Mouse (Mus musculus): Measurements from ENCODE around the gene Erv3. TPM values are rescaled to one million over a fixed set of nuclear protein-coding genes. Genes with fewer than 3 reads are reported as not detected.
A peak's percentile ranks its signal among the peaks of the same experiment; 100 is the strongest.

Erv3 gene
- polyA plus RNA-seq, 1 experiment from 2014 or later = not detected

DNA sequence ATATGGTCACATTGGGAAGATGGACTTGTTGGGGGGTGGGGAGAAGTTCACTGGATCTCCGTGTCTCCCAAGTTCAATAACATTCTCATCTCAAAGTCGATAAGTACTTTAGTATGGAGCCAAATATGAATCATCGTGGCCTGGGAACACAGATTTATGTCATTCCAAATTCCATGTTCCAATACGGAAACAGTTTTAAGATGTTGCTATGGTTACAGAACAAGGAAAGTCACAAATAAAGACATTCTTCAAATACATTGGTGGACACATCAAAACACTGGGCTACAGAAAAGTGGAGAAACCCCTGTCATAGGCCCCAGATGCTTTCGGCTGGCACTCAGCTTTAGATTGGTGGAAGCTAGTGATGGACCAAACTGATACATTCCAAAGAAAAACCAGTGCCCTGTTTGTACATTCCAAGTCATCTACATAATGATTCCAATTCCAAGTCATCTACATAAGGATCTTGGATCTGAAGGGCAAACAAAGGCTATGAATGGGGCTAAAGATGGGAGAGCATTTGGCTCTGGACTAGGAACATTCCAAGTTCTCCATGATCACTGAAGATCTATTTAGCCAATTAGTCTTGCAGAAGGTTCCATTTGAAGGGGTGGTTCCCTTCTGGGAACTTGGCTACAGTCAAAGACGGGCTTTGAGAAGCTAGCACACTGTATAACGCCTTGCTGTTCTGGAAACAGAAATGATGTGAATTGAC is 17.2 kb upstream of the Erv3 start:
- Histone ChIP-seq H3K4me3 (ENCODE audit: low read depth, low read length) (no peak overlapping the region), H3K27me3 (ENCODE audit: control insufficient read depth, insufficient read depth, low read length) (no peaks in the 10 kb centered on the region), H3K27ac (ENCODE audit: low read depth, low read length) (no peak overlapping the region), H3K36me3 (ENCODE audit: control insufficient read depth, insufficient read depth, low read length) (no peaks in the 10 kb centered on the region), H3K4me2 (ENCODE audit: low read depth) (no peak overlapping the region), H3K4me1 (ENCODE audit: control insufficient read depth, insufficient read depth, low read length) (no peaks in the 10 kb centered on the region), H3K9me3 (ENCODE audit: control insufficient read depth, low read length) (no peaks in the 10 kb centered on the region), H3K9ac (ENCODE audit: low read length) (no peak overlapping the region)
- no peak for DNase-seq (ENCODE audit: low spot score)
- no peak for ATAC-seq (ENCODE audit: insufficient read depth, low FRiP score, low TSS enrichment)
- WGBS = 92% methylated on average over 7 of the region's 7 CpGs

DNA sequence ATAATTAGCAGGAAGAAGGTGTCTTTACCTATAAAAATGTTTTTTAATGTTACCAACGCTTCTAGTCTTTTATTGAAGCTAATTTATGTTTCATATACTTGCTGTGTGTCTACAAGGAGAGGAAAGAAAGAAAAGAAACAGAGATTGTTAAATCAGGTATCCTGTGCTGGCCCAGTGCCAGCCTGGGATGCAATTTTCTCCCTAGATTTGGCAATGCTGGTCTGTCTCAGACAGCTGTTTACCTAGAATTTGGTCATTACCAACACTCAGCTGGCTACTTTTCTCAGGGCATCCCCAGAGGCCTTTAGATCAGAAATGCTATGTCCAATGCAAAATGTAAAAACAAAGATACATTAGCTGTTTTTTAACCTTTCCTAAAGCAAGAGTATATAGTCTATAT is 13.8 kb upstream of the Erv3 start:
- 69% methylated on average over 1 of the region's 1 CpGs for WGBS
- no peak for DNase-seq (ENCODE audit: low spot score)
- H3K27ac ChIP-seq (ENCODE audit: low read depth, low read length) = no peak overlapping the region
- no peak overlapping the region for H3K9ac ChIP-seq (ENCODE audit: low read length)
- no peak overlapping the region for H3K4me3 ChIP-seq (ENCODE audit: low read depth, low read length)
- no peak overlapping the region for H3K4me2 ChIP-seq (ENCODE audit: low read depth)
- no peaks in the 10 kb centered on the region for H3K4me1 ChIP-seq (ENCODE audit: control insufficient read depth, insufficient read depth, low read length)
- H3K9me3 ChIP-seq (ENCODE audit: control insufficient read depth, low read length) = no peaks in the 10 kb centered on the region
- H3K36me3 ChIP-seq (ENCODE audit: control insufficient read depth, insufficient read depth, low read length) = no peaks in the 10 kb centered on the region
- ATAC-seq (ENCODE audit: insufficient read depth, low FRiP score, low TSS enrichment) = no peak
- no peaks in the 10 kb centered on the region for H3K27me3 ChIP-seq (ENCODE audit: control insufficient read depth, insufficient read depth, low read length)

DNA sequence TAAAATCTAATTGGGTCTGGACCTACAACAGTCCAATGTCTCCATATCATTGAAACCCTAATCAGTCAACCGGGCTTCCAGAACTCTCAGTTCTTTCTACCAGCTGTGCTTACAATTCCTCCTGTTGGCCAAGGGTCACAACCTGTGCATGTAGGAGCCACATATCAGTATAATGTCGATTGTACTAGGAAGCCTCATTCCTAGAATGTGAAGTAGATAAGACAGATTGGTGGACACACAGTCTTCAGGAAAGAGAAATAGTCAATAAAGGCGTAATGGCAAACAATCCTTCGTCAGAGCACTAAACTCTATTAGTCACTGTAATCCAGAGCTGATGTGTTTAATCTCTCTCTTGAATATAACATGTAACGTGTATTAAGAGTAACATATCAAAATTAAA is 9.4 kb upstream of the Erv3 start:
- H3K27me3 ChIP-seq (ENCODE audit: control insufficient read depth, insufficient read depth, low read length) = no peaks in the 10 kb centered on the region
- H3K4me3 ChIP-seq (ENCODE audit: low read depth, low read length) = no peak overlapping the region
- DNase-seq (ENCODE audit: low spot score) (no peak), ATAC-seq (ENCODE audit: insufficient read depth, low FRiP score, low TSS enrichment) (no peak)
- H3K4me1 ChIP-seq (ENCODE audit: control insufficient read depth, insufficient read depth, low read length) = no peaks in the 10 kb centered on the region
- no peak overlapping the region for H3K27ac ChIP-seq (ENCODE audit: low read depth, low read length)
- H3K4me2 ChIP-seq (ENCODE audit: low read depth) = no peak overlapping the region
- no peak overlapping the region for H3K9ac ChIP-seq (ENCODE audit: low read length)
- no peaks in the 10 kb centered on the region for H3K9me3 ChIP-seq (ENCODE audit: control insufficient read depth, low read length)
- no peaks in the 10 kb centered on the region for H3K36me3 ChIP-seq (ENCODE audit: control insufficient read depth, insufficient read depth, low read length)
- WGBS = 89% methylated on average over 5 of the region's 5 CpGs

DNA sequence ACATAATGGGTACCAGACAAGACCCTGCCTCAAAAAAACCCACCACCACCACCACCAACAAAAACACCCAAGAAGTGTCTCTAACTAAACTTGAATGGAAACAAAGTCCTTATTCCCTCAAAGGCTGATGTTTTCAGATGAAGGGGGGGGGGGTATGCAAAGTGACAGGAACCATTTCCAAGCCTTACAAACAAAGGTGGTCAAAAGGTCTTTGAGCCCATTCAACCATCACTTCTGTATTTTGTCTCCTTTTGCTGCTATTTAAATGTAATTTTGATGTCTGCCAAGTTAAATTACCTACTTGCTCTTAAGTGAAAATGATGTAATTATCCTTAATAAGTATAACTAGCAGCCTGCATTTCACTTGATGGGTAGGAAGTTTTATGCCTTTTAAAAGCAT is 7.1 kb upstream of the Erv3 start:
- H3K36me3 ChIP-seq (ENCODE audit: control insufficient read depth, insufficient read depth, low read length) = no peaks in the 10 kb centered on the region
- no peak overlapping the region for H3K4me2 ChIP-seq (ENCODE audit: low read depth)
- no peaks in the 10 kb centered on the region for H3K27me3 ChIP-seq (ENCODE audit: control insufficient read depth, insufficient read depth, low read length)
- H3K27ac ChIP-seq (ENCODE audit: low read depth, low read length) = no peak overlapping the region
- DNase-seq (ENCODE audit: low spot score) (no peak), ATAC-seq (ENCODE audit: insufficient read depth, low FRiP score, low TSS enrichment) (no peak)
- H3K4me3 ChIP-seq (ENCODE audit: low read depth, low read length) = no peak overlapping the region
- H3K9ac ChIP-seq (ENCODE audit: low read length) = no peak overlapping the region
- H3K9me3 ChIP-seq (ENCODE audit: control insufficient read depth, low read length) = no peaks in the 10 kb centered on the region
- H3K4me1 ChIP-seq (ENCODE audit: control insufficient read depth, insufficient read depth, low read length) = no peaks in the 10 kb centered on the region

- H3K27me3 ChIP-seq (ENCODE audit: control insufficient read depth, insufficient read depth, low read length) = no peaks in the 10 kb centered on the region
- H3K4me2 ChIP-seq (ENCODE audit: low read depth) = no peak overlapping the region
- ATAC-seq (ENCODE audit: insufficient read depth, low FRiP score, low TSS enrichment) (no peak), DNase-seq (ENCODE audit: low spot score) (no peak)
- 82% methylated on average over 2 of the region's 2 CpGs for WGBS
- no peak overlapping the region for H3K27ac ChIP-seq (ENCODE audit: low read depth, low read length)
- H3K4me1 ChIP-seq (ENCODE audit: control insufficient read depth, insufficient read depth, low read length) = no peaks in the 10 kb centered on the region
- no peaks in the 10 kb centered on the region for H3K9me3 ChIP-seq (ENCODE audit: control insufficient read depth, low read length)
- H3K9ac ChIP-seq (ENCODE audit: low read length) = no peak overlapping the region
- H3K36me3 ChIP-seq (ENCODE audit: control insufficient read depth, insufficient read depth, low read length) = no peaks in the 10 kb centered on the region
- no peak overlapping the region for H3K4me3 ChIP-seq (ENCODE audit: low read depth, low read length)
Measured at GRCm38 (mm10) chr2:131864262-131864796, 4.8 kb upstream of the Erv3 start.

- Histone ChIP-seq H3K4me3 (ENCODE audit: low read depth, low read length) (no peak overlapping the region), H3K4me2 (ENCODE audit: low read depth) (no peak overlapping the region), H3K4me1 (ENCODE audit: control insufficient read depth, insufficient read depth, low read length) (no peaks in the 10 kb centered on the region), H3K9ac (ENCODE audit: low read length) (no peak overlapping the region), H3K9me3 (ENCODE audit: control insufficient read depth, low read length) (no peaks in the 10 kb centered on the region), H3K27me3 (ENCODE audit: control insufficient read depth, insufficient read depth, low read length) (no peaks in the 10 kb centered on the region), H3K36me3 (ENCODE audit: control insufficient read depth, insufficient read depth, low read length) (no peaks in the 10 kb centered on the region), H3K27ac (ENCODE audit: low read depth, low read length) (no peak overlapping the region)
- no peak for DNase-seq (ENCODE audit: low spot score)
- 91% methylated on average over 3 of the region's 3 CpGs for WGBS
- ATAC-seq (ENCODE audit: insufficient read depth, low FRiP score, low TSS enrichment) = no peak
Measured at GRCm38 (mm10) chr2:131863472-131863871, 3.9 kb upstream of the Erv3 start.

GRCm38 (mm10) chr2:131862617-131863275 is 3.2 kb upstream of the Erv3 start:
- no peak overlapping the region for H3K4me3 ChIP-seq (ENCODE audit: low read depth, low read length)
- no peak overlapping the region for H3K9ac ChIP-seq (ENCODE audit: low read length)
- H3K4me1 ChIP-seq (ENCODE audit: control insufficient read depth, insufficient read depth, low read length) = no peaks in the 10 kb centered on the region
- peak; percentile 24 for DNase-seq (ENCODE audit: low spot score)
- H3K4me2 ChIP-seq (ENCODE audit: low read depth) = no peak overlapping the region
- no peaks in the 10 kb centered on the region for H3K36me3 ChIP-seq (ENCODE audit: control insufficient read depth, insufficient read depth, low read length)
- no peak overlapping the region for H3K27ac ChIP-seq (ENCODE audit: low read depth, low read length)
- no peaks in the 10 kb centered on the region for H3K27me3 ChIP-seq (ENCODE audit: control insufficient read depth, insufficient read depth, low read length)
- 50% methylated on average over 3 of the region's 3 CpGs for WGBS
- H3K9me3 ChIP-seq (ENCODE audit: control insufficient read depth, low read length) = no peaks in the 10 kb centered on the region
- ATAC-seq (ENCODE audit: insufficient read depth, low FRiP score, low TSS enrichment) = peak; percentile 45; the same call in 1 of the 2 replicates

DNA sequence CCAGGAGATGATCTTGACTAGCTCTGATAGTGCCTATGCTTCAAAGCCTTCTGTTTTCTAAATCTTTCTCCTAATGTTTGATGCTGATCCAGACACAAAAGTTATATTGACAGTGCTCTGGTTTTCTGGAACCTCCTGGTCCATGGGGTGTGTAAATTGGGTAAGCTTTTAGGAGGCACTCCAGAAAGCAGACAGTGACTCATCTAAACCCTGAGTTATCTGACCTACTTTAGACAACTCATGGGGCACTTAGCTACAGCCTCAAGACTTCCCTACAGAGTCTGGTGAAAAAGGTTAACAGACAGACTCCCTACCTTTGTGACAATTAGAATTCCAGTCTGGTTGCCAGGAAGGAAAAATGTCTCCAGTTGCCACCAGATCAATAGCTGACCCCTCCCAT is 1.7 kb downstream of the Erv3 start:
- H3K36me3 ChIP-seq (ENCODE audit: control insufficient read depth, insufficient read depth, low read length) = no peaks in the 10 kb centered on the region
- H3K27me3 ChIP-seq (ENCODE audit: control insufficient read depth, insufficient read depth, low read length) = no peaks in the 10 kb centered on the region
- H3K4me1 ChIP-seq (ENCODE audit: control insufficient read depth, insufficient read depth, low read length) = no peaks in the 10 kb centered on the region
- H3K4me2 ChIP-seq (ENCODE audit: low read depth) = no peak overlapping the region
- H3K9me3 ChIP-seq (ENCODE audit: control insufficient read depth, low read length) = no peaks in the 10 kb centered on the region
- H3K27ac ChIP-seq (ENCODE audit: low read depth, low read length) = no peak overlapping the region
- H3K4me3 ChIP-seq (ENCODE audit: low read depth, low read length) = no peak overlapping the region
- DNase-seq (ENCODE audit: low spot score) = no peak
- ATAC-seq (ENCODE audit: insufficient read depth, low FRiP score, low TSS enrichment) = no peak
- H3K9ac ChIP-seq (ENCODE audit: low read length) = no peak overlapping the region

- Histone ChIP-seq H3K4me1 (ENCODE audit: control insufficient read depth, insufficient read depth, low read length) (no peaks in the 10 kb centered on the region), H3K4me2 (ENCODE audit: low read depth) (no peak overlapping the region), H3K9ac (ENCODE audit: low read length) (no peak overlapping the region), H3K4me3 (ENCODE audit: low read depth, low read length) (no peak overlapping the region), H3K27me3 (ENCODE audit: control insufficient read depth, insufficient read depth, low read length) (no peaks in the 10 kb centered on the region), H3K36me3 (ENCODE audit: control insufficient read depth, insufficient read depth, low read length) (no peaks in the 10 kb centered on the region), H3K27ac (ENCODE audit: low read depth, low read length) (no peak overlapping the region), H3K9me3 (ENCODE audit: control insufficient read depth, low read length) (no peaks in the 10 kb centered on the region)
- 79% methylated on average over 4 of the region's 4 CpGs for WGBS
- DNase-seq (ENCODE audit: low spot score) = no peak
- no peak for ATAC-seq (ENCODE audit: insufficient read depth, low FRiP score, low TSS enrichment)
Measured at GRCm38 (mm10) chr2:131853719-131854118, 5.8 kb downstream of the Erv3 start.
